Mouse (Mus musculus): Measurements from ENCODE around the gene Parp1. TPM values are rescaled to one million over a fixed set of nuclear protein-coding genes. Genes with fewer than 3 reads are reported as not detected.

Parp1 gene
- 10 to 100 TPM; 74.7 to 76.5 TPM for total RNA-seq (2023)

GRCm38 (mm10) chr1:180568761-180569452, at the start of gene Parp1:
Parp1 (plus strand) TSS chr1:180568924.

GRCm38 (mm10) chr1:180641137-180641517, 72.4 kb downstream of the Parp1 start, which contains the start of gene Lin9:
Lin9 (plus strand) TSS chr1:180641150.

Other genes with a start within 250 kb of the Parp1 start
- 100 to 1,000 TPM; 277 to 322 TPM for gene Itpkb, start 238.4 kb upstream of the Parp1 start, total RNA-seq (2023)
- gene Stum, start 85.4 kb upstream of the Parp1 start, total RNA-seq (2023), result under 1 TPM in 1 of 2 experiments, not detected in 1; 0.33 TPM
- 10 to 100 TPM; 15.3 to 17.9 TPM for gene Lin9, start 72.2 kb downstream of the Parp1 start, total RNA-seq (2023)
- not detected for gene Mixl1, start 128.1 kb downstream of the Parp1 start, total RNA-seq (2023)
- gene Acbd3, start 157.1 kb downstream of the Parp1 start, total RNA-seq (2023), result 10 to 100 TPM; 48.9 to 51.3 TPM
- 100 to 1,000 TPM; 643 to 664 TPM for gene H3f3a, start 245.0 kb downstream of the Parp1 start, total RNA-seq (2023)

Measured in T-cell, adult 66 days (primary cell).